Mouse (Mus musculus): ENCODE data around the gene Ndufs4. TPM values are rescaled to one million over a fixed set of nuclear protein-coding genes. Genes with fewer than 3 reads are reported as not detected.

Ndufs4 gene
- 100 to 1,000 TPM; 159 to 188 TPM for polyA plus RNA-seq (2017; shearing (Covaris generic))

GRCm38 (mm10) chr13:114388211-114388965 lies at the start of gene Ndufs4:
TSS of gene Ndufs4 (minus strand) at chr13:114388258.
- peak; percentile 15 for ATAC-seq

- ATAC-seq, result no peak
Measured at GRCm38 (mm10) chr13:114432491-114432890, 44.4 kb upstream of the Ndufs4 start.

- no peak for ATAC-seq
Measured at GRCm38 (mm10) chr13:114425230-114425629, 37.2 kb upstream of the Ndufs4 start.

GRCm38 (mm10) chr13:114420235-114420634 lies 32.2 kb upstream of the Ndufs4 start:
- no peak for ATAC-seq

- ATAC-seq, result no peak
Measured at GRCm38 (mm10) chr13:114419364-114419763, 31.3 kb upstream of the Ndufs4 start.

GRCm38 (mm10) chr13:114412326-114412725 lies 24.3 kb upstream of the Ndufs4 start:
- ATAC-seq, result no peak

- ATAC-seq, result no peak
Measured at GRCm38 (mm10) chr13:114406866-114407265, 18.8 kb upstream of the Ndufs4 start.

GRCm38 (mm10) chr13:114406424-114406823 lies 18.4 kb upstream of the Ndufs4 start:
- ATAC-seq, result no peak

- ATAC-seq, result no peak
Measured at GRCm38 (mm10) chr13:114405100-114405715, 17.1 kb upstream of the Ndufs4 start.

- no peak for ATAC-seq
Measured at GRCm38 (mm10) chr13:114398906-114399305, 10.8 kb upstream of the Ndufs4 start.

- ATAC-seq, result no peak
Measured at GRCm38 (mm10) chr13:114397281-114397680, 9.2 kb upstream of the Ndufs4 start.

- no peak for ATAC-seq
Measured at GRCm38 (mm10) chr13:114396863-114397262, 8.8 kb upstream of the Ndufs4 start.

GRCm38 (mm10) chr13:114394784-114395183 lies 6.7 kb upstream of the Ndufs4 start:
- ATAC-seq, result no peak

GRCm38 (mm10) chr13:114392501-114392900 lies 4.4 kb upstream of the Ndufs4 start:
- no peak for ATAC-seq

- peak; percentile 91 for ATAC-seq
Measured at GRCm38 (mm10) chr13:114387521-114388171, 412 bp downstream of the Ndufs4 start.

GRCm38 (mm10) chr13:114387074-114387487 lies 977 bp downstream of the Ndufs4 start:
- peak; percentile 58 for ATAC-seq

- ATAC-seq, result no peak
Measured at GRCm38 (mm10) chr13:114376511-114376910, 11.5 kb downstream of the Ndufs4 start.

GRCm38 (mm10) chr13:114362086-114362485 lies 26.0 kb downstream of the Ndufs4 start:
- no peak for ATAC-seq

GRCm38 (mm10) chr13:114351321-114351946 lies 36.6 kb downstream of the Ndufs4 start:
- ATAC-seq, result no peak

GRCm38 (mm10) chr13:114344979-114345712 lies 42.9 kb downstream of the Ndufs4 start:
- no peak for ATAC-seq

GRCm38 (mm10) chr13:114344220-114344973 lies 43.7 kb downstream of the Ndufs4 start:
- ATAC-seq, result no peak

GRCm38 (mm10) chr13:114343001-114343400 lies 45.1 kb downstream of the Ndufs4 start:
- ATAC-seq, result no peak
